Mouse (Mus musculus) CH12.LX (cell line): ENCODE measurements around the gene Tle3. TPM values are rescaled to one million over a fixed set of nuclear protein-coding genes. Genes with fewer than 3 reads are reported as not detected.

ENCODE experiments used
- DNase-seq: peaks from one replicate; pipeline ENCODE4 v3.0.0-alpha.2; 2013; ENCODE audit errors: extremely low read depth
- H3K27ac ChIP-seq: 2 replicates; pipeline ENCODE4 v1.5.1; 2012; ENCODE audit warnings: low read depth, mild to moderate bottlenecking, control low read depth, moderate library complexity; ENCODE audit not compliant: insufficient read depth
- H3K27me3 ChIP-seq: replicated peaks from 2 replicates; pipeline ENCODE3; 2012; ENCODE audit warnings: inconsistent platforms
- H3K36me3 ChIP-seq, 2 experiments: replicated peaks in 1 of 2; 2 replicates each; pipeline versions ENCODE3 to v1.6.1; 2012; ENCODE audit warnings: inconsistent platforms in 1 of 2, low read length in 1 of 2, mild to moderate bottlenecking in 1 of 2, mixed read lengths in 1 of 2, moderate library complexity in 1 of 2; ENCODE audit not compliant: control insufficient read depth in 1 of 2, insufficient read depth in 1 of 2
- H3K4me1 ChIP-seq, 2 experiments: 2 replicates each; pipeline ENCODE4 v1.6.1; 2012; ENCODE audit warnings: inconsistent platforms in 1 of 2, moderate library complexity in 1 of 2; ENCODE audit not compliant: insufficient read depth in 2 of 2, control insufficient read depth in 1 of 2
- H3K4me2 ChIP-seq: 2 replicates; pipeline ENCODE4 v1.6.1; 2012; ENCODE audit warnings: low read depth, mild to moderate bottlenecking, control low read depth; ENCODE audit not compliant: poor library complexity, insufficient read depth, severe bottlenecking
- H3K4me3 ChIP-seq, 3 experiments: fragments of 150-350 bp in 1 of 3; sonication (generic) in 1 of 3; replicated peaks in 1 of 3; 2 replicates each; pipeline versions ENCODE3 to v1.5.1; 2011 to 2012; ENCODE audit warnings: low read depth in 2 of 3, low read length in 2 of 3, mild to moderate bottlenecking in 2 of 3, moderate library complexity in 2 of 3, control low read depth in 1 of 3, improper control_type of control experiment in 1 of 3, inconsistent platforms in 1 of 3, mixed read lengths in 1 of 3; ENCODE audit not compliant: poor library complexity in 1 of 3
- H3K79me2 ChIP-seq: replicated peaks from 2 replicates; pipeline ENCODE4 v1.6.1; 2012; ENCODE audit warnings: mild to moderate bottlenecking, moderate library complexity; ENCODE audit not compliant: control insufficient read depth, poor library complexity, insufficient read depth, severe bottlenecking; ENCODE audit errors: extremely low read depth
- H3K9ac ChIP-seq: 2 replicates; pipeline ENCODE4 v1.6.1; 2012; ENCODE audit warnings: low read depth, mild to moderate bottlenecking, control low read depth, moderate library complexity; ENCODE audit not compliant: insufficient read depth
- H3K9me3 ChIP-seq: replicated peaks from 2 replicates; pipeline ENCODE3; 2012; ENCODE audit warnings: low read length, inconsistent platforms, mixed read lengths
- BHLHE40 ChIP-seq: IDR thresholded peaks from 2 replicates; pipeline ENCODE4 v1.6.1; 2011; ENCODE audit warnings: mild to moderate bottlenecking, low read depth, low read length, improper control_type of control experiment
- CHD1 ChIP-seq: IDR thresholded peaks from 2 replicates; pipeline ENCODE4 v1.6.1; 2012; ENCODE audit warnings: low read depth, low read length, improper control_type of control experiment, inconsistent platforms
- CHD2 ChIP-seq: IDR thresholded peaks from 2 replicates; pipeline ENCODE4 v1.6.1; 2011; ENCODE audit warnings: low read length, improper control_type of control experiment
- CTCF ChIP-seq, 2 experiments: IDR thresholded peaks in 1 of 2; conservative IDR thresholded peaks in 1 of 2; 2 replicates each; pipeline ENCODE4 v1.5.1; 2011 to 2012; ENCODE audit warnings: low read depth in 2 of 2, low read length in 2 of 2, improper control_type of control experiment in 1 of 2, inconsistent platforms in 1 of 2, mild to moderate bottlenecking in 1 of 2, moderate library complexity in 1 of 2
- ELF1 ChIP-seq: IDR thresholded peaks from 2 replicates; pipeline ENCODE4 v1.6.1; 2014; ENCODE audit warnings: low read depth, mild to moderate bottlenecking, inconsistent platforms, low read length, improper control_type of control experiment
- IRF4 ChIP-seq: IDR thresholded peaks from 2 replicates; pipeline ENCODE4 v1.6.1; 2014; ENCODE audit warnings: low read depth, mild to moderate bottlenecking, inconsistent platforms, low read length, improper control_type of control experiment
- JUND ChIP-seq: conservative IDR thresholded peaks from 2 replicates; pipeline ENCODE4 v1.6.1; 2011; ENCODE audit warnings: low read depth, low read length, improper control_type of control experiment
- KAT2A ChIP-seq: IDR thresholded peaks from 2 replicates; pipeline ENCODE4 v1.6.1; 2012; ENCODE audit warnings: low read length, improper control_type of control experiment, inconsistent platforms; ENCODE audit not compliant: insufficient replicate concordance
- MAX ChIP-seq: IDR thresholded peaks from 2 replicates; pipeline ENCODE4 v1.6.1; 2011; ENCODE audit warnings: low read length, improper control_type of control experiment
- MAZ ChIP-seq: IDR thresholded peaks from 2 replicates; pipeline ENCODE4 v1.6.1; 2012; ENCODE audit warnings: low read depth, mild to moderate bottlenecking, inconsistent platforms, low read length, improper control_type of control experiment, moderate library complexity
- NELFE ChIP-seq: IDR thresholded peaks from 2 replicates; pipeline ENCODE4 v1.6.1; 2011; ENCODE audit warnings: low read depth, low read length, improper control_type of control experiment
- NRF1 ChIP-seq: IDR thresholded peaks from 2 replicates; pipeline ENCODE4 v1.6.1; 2014; ENCODE audit warnings: low read depth, mild to moderate bottlenecking, inconsistent platforms, low read length, improper control_type of control experiment, moderate library complexity
- PAX5 ChIP-seq: IDR thresholded peaks from 2 replicates; pipeline ENCODE4 v1.6.1; 2012; ENCODE audit warnings: low read length, inconsistent platforms, mixed read lengths
- POLR2A ChIP-seq: IDR thresholded peaks from 2 replicates; pipeline ENCODE4 v1.6.1; 2011; ENCODE audit warnings: low read depth, mild to moderate bottlenecking, improper control_type of control experiment, low read length
- POLR2AphosphoS2 ChIP-seq: IDR thresholded peaks from 2 replicates; pipeline ENCODE4 v1.6.1; 2011; ENCODE audit warnings: low read depth, low read length, improper control_type of control experiment
- TBP ChIP-seq: conservative IDR thresholded peaks from 2 replicates; pipeline ENCODE4 v1.6.1; 2011; ENCODE audit warnings: low read depth, low read length, improper control_type of control experiment
- UBTF ChIP-seq: IDR thresholded peaks from 2 replicates; pipeline ENCODE4 v1.6.1; 2012; ENCODE audit warnings: low read depth, mild to moderate bottlenecking, inconsistent platforms, low read length, improper control_type of control experiment, moderate library complexity
- USF1 ChIP-seq: IDR thresholded peaks from 2 replicates; pipeline ENCODE4 v1.6.1; 2014; ENCODE audit warnings: low read depth, mild to moderate bottlenecking, inconsistent platforms, low read length, improper control_type of control experiment
- ZKSCAN1 ChIP-seq: IDR thresholded peaks from 2 replicates; pipeline ENCODE4 v1.6.1; 2012; ENCODE audit warnings: low read depth, inconsistent platforms, low read length, improper control_type of control experiment, borderline replicate concordance
- dilution Hi-C: fragments of 300-500 bp; cut with MboI; formaldehyde crosslinking; loops from 2 replicates; pipeline ENCODE4 v1.14.3; 2020; ENCODE audit warnings: low sequenced_read_pairs; ENCODE audit not compliant: extremely low pct_unique_long_range_greater_than_20kb, extremely low pct_ligation_motif_present
- in situ Hi-C: fragments of 300-500 bp; cut with MboI; formaldehyde crosslinking; loops from 3 replicates; pipeline ENCODE4 v1.14.3; 2019; ENCODE audit warnings: low sequenced_read_pairs, low pct_ligation_motif_present, low pct_unique_long_range_greater_than_20kb, mixed read lengths
- polyA plus RNA-seq: library from polyadenylated mRNA; unstranded; fragments of >175 nt; gene quantifications from 2 replicates; pipeline ENCODE4 v1.2.1, GENCODE M21; 2012; ENCODE audit warnings: low read depth; ENCODE audit not compliant: insufficient read length
- total RNA-seq, 2 experiments: library from RNA; depleted of rRNA; stranded (reverse); fragments of 300-350 nt in 1 of 2; fragments of >200 nt in 1 of 2; gene quantifications; 2 replicates each; pipeline ENCODE4 v1.2.3; 2012 to 2014

Gene Tle3
- total and polyA plus RNA-seq, 3 experiments = 8.1 to 29.1 (median 22.8) TPM

GRCm38 (mm10) chr9:61385753-61386152, 13.6 kb downstream of the Tle3 start:
- Histone ChIP-seq H3K27ac (no peak overlapping the region), H3K4me3 (no peak overlapping the region)

GRCm38 (mm10) chr9:61386314-61386713, 14.1 kb downstream of the Tle3 start:
- DNase-seq = no peak
- H3K27me3 ChIP-seq = no peaks in the 10 kb centered on the region
- dilution Hi-C loops (no loop called here), in situ Hi-C loops (no loop called here)
- no peaks in the 10 kb centered on the region for H3K79me2 ChIP-seq
- no peak overlapping the region for H3K27ac ChIP-seq
- H3K9ac ChIP-seq = no peak overlapping the region
- H3K4me1 ChIP-seq = peaks cover 5 to 75% of the 10 kb centered on the region in 2 experiments; a peak in 2 of 4 replicates
- no peak overlapping the region for H3K4me3 ChIP-seq
- H3K9me3 ChIP-seq = no peaks in the 10 kb centered on the region
- no peak overlapping the region for H3K4me2 ChIP-seq
- TF ChIP-seq POLR2AphosphoS2 (no peak), KAT2A (no peak), MAX (no peak), IRF4 (no peak), NELFE (no peak), CTCF (conservative IDR thresholded peaks at IDR 0.05 in 1 of 2, IDR thresholded peaks at IDR 0.05 in 1 of 2; ENCODE audit: low read depth in 2 of 2, low read length in 2 of 2) (no peak), PAX5 (no peak), CHD2 (no peak), JUND (no peak), TBP (no peak), POLR2A (no peak), NRF1 (no peak)
- peaks cover 9 to 85% of the 10 kb centered on the region in 2 experiments for H3K36me3 ChIP-seq

More at GRCm38 (mm10) chr9:61385753-61386152, 13.6 kb downstream of the Tle3 start:
- DNase-seq = peak; percentile 59
- no peaks in the 10 kb centered on the region for H3K9me3 ChIP-seq
- H3K79me2 ChIP-seq = no peaks in the 10 kb centered on the region
- no peak overlapping the region for H3K4me2 ChIP-seq
- H3K9ac ChIP-seq = no peak overlapping the region
- dilution Hi-C loops (no loop called here), in situ Hi-C loops (no loop called here)
- TF ChIP-seq USF1 (no peak), BHLHE40 (peak; percentile 81), CHD1 (no peak), MAZ (0 out of 2 replicates have a peak, but pooled peaks have one; percentile 27), ELF1 (peak; percentile 39; the same call in 1 of the 2 replicates), NELFE (no peak), UBTF (no peak), ZKSCAN1 (no peak), CTCF (conservative IDR thresholded peaks at IDR 0.05 in 1 of 2, IDR thresholded peaks at IDR 0.05 in 1 of 2; ENCODE audit: low read depth in 2 of 2, low read length in 2 of 2) (no peak)
- H3K36me3 ChIP-seq = peaks cover 9 to 84% of the 10 kb centered on the region in 2 experiments
- H3K27me3 ChIP-seq = no peaks in the 10 kb centered on the region
- H3K4me1 ChIP-seq = peaks cover 5 to 70% of the 10 kb centered on the region in 2 experiments; a peak in 2 of 4 replicates
